Mouse (Mus musculus): ENCODE data around the gene Fkbp4. TPM values are rescaled to one million over a fixed set of nuclear protein-coding genes. Genes with fewer than 3 reads are reported as not detected.
A peak's percentile ranks its signal among the peaks of the same experiment; 100 is the strongest.

Gene Fkbp4
- polyA plus RNA-seq (2012), result 7.7 and 10.7 TPM in 2 replicates

DNA sequence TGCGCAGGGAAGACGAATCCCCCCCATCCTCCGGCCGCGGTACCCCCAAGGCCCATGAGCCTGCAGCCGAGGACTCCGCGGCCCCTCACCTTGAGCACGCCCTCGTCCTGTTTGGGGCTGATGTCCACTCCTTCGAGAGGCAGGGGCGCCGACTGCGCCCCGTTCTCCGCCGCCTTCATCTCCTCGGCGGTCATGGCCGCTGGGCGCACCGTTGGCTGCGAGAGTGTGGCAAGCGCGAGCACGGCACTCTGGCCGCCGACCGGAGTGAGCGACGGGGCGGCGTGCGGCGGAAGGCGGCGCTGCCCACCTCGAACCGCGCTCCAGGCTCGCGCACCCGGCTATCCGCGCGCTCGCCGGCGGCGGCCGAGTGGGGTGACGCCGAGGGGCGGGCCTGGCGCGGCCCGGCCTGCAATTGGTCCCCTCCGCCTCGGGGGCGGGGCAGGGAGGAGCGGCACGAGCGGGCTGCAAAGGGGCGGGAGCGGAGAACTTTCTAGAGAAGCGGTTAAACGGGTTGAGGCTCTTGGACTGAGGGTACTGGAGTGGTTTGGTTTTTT is at the start of gene Fkbp4:
Fkbp4 (minus strand) TSS at position 361 of the 554 bp plus-strand sequence.
- Histone ChIP-seq H3K4me3 (replicated peaks) (peak within 1 kb of the TSS; percentile 92), H3K36me3 (ENCODE audit: control insufficient read depth) (peaks cover 34% of the 10 kb centered on the region), H3K27me3 (ENCODE audit: control insufficient read depth) (no peaks in the 10 kb centered on the region), H3K9me3 (ENCODE audit: control insufficient read depth, low read length) (peaks cover 2% of the 10 kb centered on the region; the same call in 1 of the 2 replicates), H3K4me1 (ENCODE audit: control insufficient read depth) (peaks cover 51% of the 10 kb centered on the region)
- TF ChIP-seq TAL1 (IDR thresholded peaks at IDR 0.05; ENCODE audit: low read length) (no peak), GATA1 (IDR thresholded peaks at IDR 0.05; ENCODE audit: low read length) (no peak)

DNA sequence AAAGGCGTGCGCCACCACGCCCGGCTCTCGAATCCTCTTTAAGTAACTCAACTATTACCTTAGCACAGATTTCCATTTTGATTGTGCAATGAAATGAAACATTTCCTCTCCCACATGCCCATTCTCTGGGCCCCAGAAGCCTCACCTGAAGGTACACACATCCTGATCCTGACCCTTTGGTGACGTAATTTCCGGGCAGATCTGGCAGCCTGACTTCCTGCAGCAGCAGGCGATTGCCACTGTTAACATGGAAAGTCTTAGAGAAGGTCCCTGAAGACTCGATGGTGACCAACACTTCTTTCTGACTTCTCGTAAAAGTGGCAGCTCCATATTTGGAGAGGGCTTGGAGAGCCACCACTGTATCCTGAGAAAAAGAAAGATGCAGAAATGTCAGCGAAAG is 49.3 kb upstream of the Fkbp4 start:
- no peak for TF ChIP-seq GATA1 (IDR thresholded peaks at IDR 0.05; ENCODE audit: low read length)
- TF ChIP-seq TAL1 (IDR thresholded peaks at IDR 0.05; ENCODE audit: low read length), result no peak
- Histone ChIP-seq H3K4me1 (ENCODE audit: control insufficient read depth) (no peaks in the 10 kb centered on the region), H3K27me3 (ENCODE audit: control insufficient read depth) (no peaks in the 10 kb centered on the region), H3K9me3 (ENCODE audit: control insufficient read depth, low read length) (no peaks in the 10 kb centered on the region), H3K4me3 (replicated peaks) (no peak overlapping the region), H3K36me3 (ENCODE audit: control insufficient read depth) (no peaks in the 10 kb centered on the region; the same call in 1 of the 2 replicates)

DNA sequence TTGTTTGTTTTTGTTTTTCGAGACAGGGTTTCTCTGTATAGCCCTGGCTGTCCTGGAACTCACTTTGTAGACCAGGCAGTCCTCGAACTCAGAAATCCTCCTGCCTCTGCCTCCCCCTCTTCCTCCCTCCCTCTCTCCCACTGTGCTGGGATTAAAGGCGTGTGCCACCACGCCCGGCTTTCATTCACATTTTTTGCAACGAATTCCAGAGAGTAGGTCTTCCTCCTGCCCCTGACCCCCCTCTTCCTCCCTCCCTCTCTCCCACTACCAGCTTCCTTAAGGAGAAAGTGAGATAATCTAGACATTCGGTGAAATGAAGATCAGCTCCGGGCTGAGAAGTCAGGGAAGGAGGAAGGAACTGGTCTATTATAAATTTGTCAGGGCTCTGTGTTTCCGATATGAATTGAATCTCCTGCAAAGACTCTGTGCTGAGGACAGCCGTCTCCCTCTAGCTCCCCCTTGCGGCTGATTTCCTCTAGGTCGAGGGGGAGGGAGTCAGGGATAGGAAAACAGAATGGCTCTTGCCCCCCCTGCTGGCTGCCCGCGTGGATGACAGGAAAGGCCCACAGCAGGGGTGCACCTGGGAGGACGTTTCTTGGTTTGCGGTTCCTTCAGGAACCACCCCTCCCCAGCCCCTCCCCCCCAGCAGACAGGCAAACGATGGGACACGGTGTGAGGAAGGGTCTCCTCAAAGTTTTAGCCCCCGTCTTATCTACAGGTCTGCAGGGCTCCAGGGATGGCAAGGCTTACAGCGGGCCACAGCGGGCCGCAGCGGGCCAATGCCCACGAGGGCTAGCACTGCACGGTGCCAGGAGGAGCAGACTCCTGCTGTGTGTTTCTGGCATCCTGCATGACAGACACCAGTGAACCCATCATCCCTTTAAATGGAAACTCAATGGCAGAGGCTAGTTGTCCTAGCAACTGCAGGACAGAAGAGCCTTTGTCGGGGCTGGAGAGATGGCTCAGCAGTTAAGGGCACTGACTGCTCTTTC is 41.3 kb upstream of the Fkbp4 start:
- Histone ChIP-seq H3K27me3 (ENCODE audit: control insufficient read depth) (no peaks in the 10 kb centered on the region), H3K4me3 (replicated peaks) (no peak overlapping the region), H3K9me3 (ENCODE audit: control insufficient read depth, low read length) (peaks cover 4% of the 10 kb centered on the region; the same call in 1 of the 2 replicates), H3K4me1 (ENCODE audit: control insufficient read depth) (peaks cover 2% of the 10 kb centered on the region; the same call in 1 of the 2 replicates), H3K36me3 (ENCODE audit: control insufficient read depth) (no peaks in the 10 kb centered on the region)
- no peak for TF ChIP-seq GATA1 (IDR thresholded peaks at IDR 0.05; ENCODE audit: low read length)
- no peak for TF ChIP-seq TAL1 (IDR thresholded peaks at IDR 0.05; ENCODE audit: low read length)

DNA sequence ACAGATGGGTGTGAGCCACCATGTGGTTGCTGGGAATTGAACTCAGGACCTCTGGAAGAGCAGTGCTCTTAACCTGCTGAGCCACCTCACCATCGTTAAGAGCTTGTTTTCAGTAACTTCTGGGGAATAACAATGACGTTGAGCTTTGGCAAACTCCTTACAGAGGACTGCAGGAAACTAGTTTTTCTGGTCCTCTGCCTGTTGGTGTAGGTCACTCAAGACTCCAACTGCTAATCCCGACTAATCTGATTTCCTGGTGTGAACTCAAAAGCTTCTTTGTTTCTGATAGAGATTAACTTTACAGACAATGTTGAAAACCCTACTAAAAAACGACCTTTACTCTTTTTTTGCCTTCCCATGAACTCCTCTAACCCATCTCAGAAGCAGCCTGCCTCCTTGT is 39.0 kb upstream of the Fkbp4 start:
- TF ChIP-seq TAL1 (IDR thresholded peaks at IDR 0.05; ENCODE audit: low read length) (no peak), GATA1 (IDR thresholded peaks at IDR 0.05; ENCODE audit: low read length) (no peak)
- Histone ChIP-seq H3K4me3 (replicated peaks) (no peak overlapping the region), H3K9me3 (ENCODE audit: control insufficient read depth, low read length) (peaks cover 5% of the 10 kb centered on the region; the same call in 1 of the 2 replicates), H3K36me3 (ENCODE audit: control insufficient read depth) (no peaks in the 10 kb centered on the region), H3K27me3 (ENCODE audit: control insufficient read depth) (no peaks in the 10 kb centered on the region), H3K4me1 (ENCODE audit: control insufficient read depth) (peaks cover 2% of the 10 kb centered on the region; the same call in 1 of the 2 replicates)

DNA sequence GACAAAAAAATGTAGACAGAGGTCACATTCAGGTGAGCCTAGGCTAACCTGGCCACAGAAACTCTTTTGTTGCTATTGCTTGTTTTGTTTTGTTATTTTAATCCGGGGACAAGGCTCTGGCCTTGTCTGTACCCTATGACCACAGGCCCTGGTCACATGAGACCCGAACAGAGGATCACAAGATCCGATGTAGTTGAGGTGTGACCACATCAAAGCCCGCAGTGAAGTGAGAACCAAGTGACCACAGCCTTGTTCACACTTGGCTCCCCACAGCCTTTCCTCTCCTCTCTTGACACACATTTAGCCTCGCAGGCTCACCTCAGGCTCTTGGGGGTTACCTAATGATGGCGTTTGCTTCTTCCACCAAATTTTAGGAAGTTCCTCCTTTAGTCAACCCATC is 35.6 kb upstream of the Fkbp4 start:
- Histone ChIP-seq H3K36me3 (ENCODE audit: control insufficient read depth) (no peaks in the 10 kb centered on the region), H3K27me3 (ENCODE audit: control insufficient read depth) (no peaks in the 10 kb centered on the region), H3K9me3 (ENCODE audit: control insufficient read depth, low read length) (peaks cover 5% of the 10 kb centered on the region; the same call in 1 of the 2 replicates), H3K4me3 (replicated peaks) (no peak overlapping the region), H3K4me1 (ENCODE audit: control insufficient read depth) (peaks cover 3% of the 10 kb centered on the region)
- TF ChIP-seq TAL1 (IDR thresholded peaks at IDR 0.05; ENCODE audit: low read length), result no peak
- TF ChIP-seq GATA1 (IDR thresholded peaks at IDR 0.05; ENCODE audit: low read length), result no peak

DNA sequence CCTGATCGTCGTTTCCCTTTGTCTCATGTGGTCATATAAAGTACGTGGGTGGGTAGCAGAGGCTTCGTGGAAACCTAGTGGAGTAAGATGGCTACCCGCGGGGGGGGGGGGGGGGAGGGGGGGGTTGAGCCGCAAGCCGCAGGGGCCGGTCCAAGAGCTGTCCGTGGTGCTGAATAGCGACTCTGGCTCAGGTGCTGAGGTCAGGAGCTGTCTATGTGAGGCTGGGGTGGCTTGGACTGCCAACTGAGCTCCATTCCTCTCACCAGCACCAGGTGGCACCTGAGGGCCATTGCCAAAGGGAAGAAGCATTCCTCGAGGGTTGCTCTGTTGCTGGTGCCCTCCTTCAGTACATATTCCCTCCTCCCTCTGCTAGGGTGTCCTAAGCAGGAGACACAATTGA is 31.0 kb upstream of the Fkbp4 start:
- no peaks in the 10 kb centered on the region; the same call in 1 of the 2 replicates for H3K9me3 ChIP-seq (ENCODE audit: control insufficient read depth, low read length)
- no peak overlapping the region for H3K4me3 ChIP-seq (replicated peaks)
- TF ChIP-seq TAL1 (IDR thresholded peaks at IDR 0.05; ENCODE audit: low read length) (no peak), GATA1 (IDR thresholded peaks at IDR 0.05; ENCODE audit: low read length) (no peak)
- H3K27me3 ChIP-seq (ENCODE audit: control insufficient read depth), result no peaks in the 10 kb centered on the region
- H3K4me1 ChIP-seq (ENCODE audit: control insufficient read depth), result peaks cover 29% of the 10 kb centered on the region
- no peaks in the 10 kb centered on the region for H3K36me3 ChIP-seq (ENCODE audit: control insufficient read depth)

DNA sequence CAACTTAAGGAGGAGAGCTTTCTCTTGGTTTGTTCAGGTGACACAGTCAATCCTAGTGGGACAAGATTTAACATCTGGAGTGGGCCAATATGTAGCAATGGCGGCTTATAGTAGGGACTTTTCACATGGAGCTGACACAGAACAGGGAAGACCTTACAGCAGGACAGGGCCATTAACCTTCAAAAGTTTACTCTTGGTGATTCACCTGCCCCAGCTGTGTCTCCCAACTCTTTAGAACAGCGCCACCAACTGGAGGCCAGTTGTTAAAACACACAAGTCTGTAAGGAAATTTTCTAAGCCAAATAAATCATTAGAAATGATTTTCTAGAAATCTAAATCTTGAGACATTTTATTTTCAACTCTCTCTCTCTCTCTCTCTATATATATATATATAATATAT is 28.8 kb upstream of the Fkbp4 start:
- H3K4me1 ChIP-seq (ENCODE audit: control insufficient read depth), result peaks cover 29% of the 10 kb centered on the region
- no peaks in the 10 kb centered on the region for H3K27me3 ChIP-seq (ENCODE audit: control insufficient read depth)
- no peak for TF ChIP-seq TAL1 (IDR thresholded peaks at IDR 0.05; ENCODE audit: low read length)
- TF ChIP-seq GATA1 (IDR thresholded peaks at IDR 0.05; ENCODE audit: low read length), result no peak
- no peaks in the 10 kb centered on the region for H3K9me3 ChIP-seq (ENCODE audit: control insufficient read depth, low read length)
- no peak overlapping the region for H3K4me3 ChIP-seq (replicated peaks)
- H3K36me3 ChIP-seq (ENCODE audit: control insufficient read depth), result no peaks in the 10 kb centered on the region

DNA sequence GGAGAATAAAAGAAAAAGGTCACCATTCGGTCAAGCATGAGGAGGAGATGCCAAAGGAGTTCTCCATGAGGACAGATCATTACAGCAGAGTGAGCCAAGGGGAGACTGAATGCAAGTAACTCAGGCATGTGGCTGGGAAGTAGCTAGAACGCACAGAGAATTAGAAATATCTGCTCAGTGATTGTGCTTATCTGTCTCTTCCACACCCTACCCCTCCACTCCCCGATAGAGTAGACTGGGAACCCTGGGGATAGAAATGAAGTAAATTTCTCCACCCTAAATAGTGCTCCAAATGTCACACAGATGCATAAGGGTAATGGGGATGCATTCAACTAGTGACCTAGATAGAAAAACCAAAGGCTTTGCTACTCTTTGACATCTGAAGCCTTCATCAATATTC is 28.1 kb upstream of the Fkbp4 start:
- TF ChIP-seq GATA1 (IDR thresholded peaks at IDR 0.05; ENCODE audit: low read length), result no peak
- TF ChIP-seq TAL1 (IDR thresholded peaks at IDR 0.05; ENCODE audit: low read length), result no peak
- H3K9me3 ChIP-seq (ENCODE audit: control insufficient read depth, low read length), result no peaks in the 10 kb centered on the region

DNA sequence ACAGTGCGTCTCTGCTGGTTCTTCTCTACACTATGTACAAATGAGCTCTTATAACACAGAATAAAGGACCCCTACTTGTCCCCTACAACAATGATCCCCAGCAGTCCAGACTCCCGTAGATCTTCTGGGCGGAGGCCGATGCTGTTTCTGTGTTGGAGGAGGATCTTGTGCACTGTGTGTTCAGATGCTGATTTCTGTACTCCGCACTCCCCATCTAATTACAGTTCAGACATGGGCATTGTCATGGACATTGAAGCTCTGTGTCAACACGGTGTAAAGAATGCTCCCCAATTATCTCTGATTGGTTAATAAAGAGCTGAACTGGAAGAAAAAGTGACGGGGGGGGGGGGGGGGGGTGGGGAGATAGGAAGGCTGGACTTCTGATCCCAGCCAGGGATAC is 27.6 kb upstream of the Fkbp4 start:
- TF ChIP-seq TAL1 (IDR thresholded peaks at IDR 0.05; ENCODE audit: low read length), result no peak
- no peak for TF ChIP-seq GATA1 (IDR thresholded peaks at IDR 0.05; ENCODE audit: low read length)
- no peaks in the 10 kb centered on the region for H3K9me3 ChIP-seq (ENCODE audit: control insufficient read depth, low read length)
- H3K27me3 ChIP-seq (ENCODE audit: control insufficient read depth), result no peaks in the 10 kb centered on the region
- no peaks in the 10 kb centered on the region for H3K36me3 ChIP-seq (ENCODE audit: control insufficient read depth)
- H3K4me3 ChIP-seq (replicated peaks), result no peak overlapping the region
- H3K4me1 ChIP-seq (ENCODE audit: control insufficient read depth), result peaks cover 29% of the 10 kb centered on the region

More for the DNA sequence above, 28.1 kb upstream of the Fkbp4 start:
- H3K4me1 ChIP-seq (ENCODE audit: control insufficient read depth), result peaks cover 29% of the 10 kb centered on the region
- no peaks in the 10 kb centered on the region for H3K36me3 ChIP-seq (ENCODE audit: control insufficient read depth)
- H3K4me3 ChIP-seq (replicated peaks), result no peak overlapping the region
- no peaks in the 10 kb centered on the region for H3K27me3 ChIP-seq (ENCODE audit: control insufficient read depth)
